Mouse (Mus musculus): ENCODE data around the gene Usp13.

Usp13 gene

GRCm38 (mm10) chr3:32817357-32818326 is at the start of gene Usp13:
Usp13 (plus strand) TSS chr3:32817546.
- DNase-seq (ENCODE audit: low spot score in 2 of 2) = peak; percentile 46 to 53

DNA sequence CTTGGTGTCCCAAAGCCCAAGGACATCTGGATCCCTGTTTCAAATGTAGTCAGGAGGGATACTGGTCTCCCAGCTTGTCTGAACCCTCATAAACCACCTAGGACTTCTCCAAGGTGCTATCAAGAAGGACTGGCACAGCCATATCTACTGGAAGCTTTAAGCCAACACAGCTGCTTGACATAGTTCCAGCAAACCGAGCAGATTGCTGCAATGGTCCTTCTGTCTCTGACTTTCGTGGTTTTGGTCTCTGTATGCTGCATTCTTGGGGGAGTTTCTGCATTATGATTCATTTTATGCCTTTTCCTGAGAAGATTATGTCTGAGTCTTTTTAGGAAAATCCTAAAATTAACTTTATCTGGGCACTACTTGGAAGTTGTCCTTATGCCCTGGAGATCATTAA is 46.6 kb upstream of the Usp13 start:
- no peak for DNase-seq (ENCODE audit: low spot score in 2 of 2)

GRCm38 (mm10) chr3:32817001-32817356 is 367 bp upstream of the Usp13 start:
- no peak for DNase-seq (ENCODE audit: low spot score in 2 of 2)

DNA sequence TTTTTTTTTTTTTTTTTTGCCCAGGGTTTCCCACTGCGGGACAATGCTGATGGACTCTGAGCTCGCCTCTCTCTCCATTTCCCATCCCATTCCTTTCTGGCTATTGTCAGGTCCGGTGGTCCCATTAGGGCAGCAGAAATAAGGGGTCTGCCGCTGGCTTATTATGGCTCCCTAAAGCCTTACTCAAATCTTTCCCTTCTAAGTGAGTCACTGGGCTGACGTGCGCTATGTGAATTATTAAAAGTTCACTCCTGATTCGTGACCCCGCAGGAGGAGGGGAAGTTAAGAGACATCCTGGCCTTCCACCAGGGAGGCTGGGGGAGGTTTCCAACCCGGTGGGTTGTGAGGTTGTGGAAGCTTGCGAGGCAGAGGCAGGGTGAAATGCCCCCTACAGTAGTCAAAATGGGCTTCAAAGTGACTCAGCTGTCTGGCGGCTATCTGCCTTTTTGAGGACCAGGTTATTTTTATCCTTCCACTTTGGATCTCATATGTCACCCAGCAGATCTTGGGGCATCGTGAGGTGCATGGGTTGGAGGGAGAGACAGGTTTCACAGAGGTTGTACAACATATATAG is 1.1 kb downstream of the Usp13 start:
- DNase-seq (ENCODE audit: low spot score in 2 of 2) = no peak

DNA sequence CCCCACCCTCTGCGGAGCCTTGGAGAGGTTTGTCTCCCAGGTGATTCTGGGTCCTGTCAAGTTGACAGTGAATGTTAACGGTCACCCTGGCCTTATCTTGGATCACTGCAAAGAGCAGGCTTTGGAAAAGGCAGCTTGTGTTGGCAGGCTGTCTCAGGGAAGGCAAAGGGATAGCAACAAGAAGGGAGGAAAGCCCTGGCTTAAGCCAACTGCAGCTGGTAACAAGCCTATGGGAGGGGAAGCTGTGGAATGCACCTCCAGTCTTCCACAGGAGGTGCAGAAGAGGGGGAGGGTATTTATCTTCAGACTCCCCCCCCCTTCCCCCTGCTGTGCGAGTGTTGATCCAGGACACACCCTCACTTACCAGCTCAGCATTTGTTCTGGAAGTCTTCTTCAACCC is 5.3 kb downstream of the Usp13 start:
- DNase-seq (ENCODE audit: low spot score in 2 of 2) = no peak

GRCm38 (mm10) chr3:32824923-32825322 is 7.6 kb downstream of the Usp13 start:
- DNase-seq (ENCODE audit: low spot score in 2 of 2) = no peak

GRCm38 (mm10) chr3:32825964-32826479 is 8.7 kb downstream of the Usp13 start:
- peak in 1 of 2 experiments; percentile 8 for DNase-seq (ENCODE audit: low spot score in 2 of 2)

GRCm38 (mm10) chr3:32826701-32827100 is 9.4 kb downstream of the Usp13 start:
- DNase-seq (ENCODE audit: low spot score in 2 of 2) = peak; percentile 46 to 71

DNA sequence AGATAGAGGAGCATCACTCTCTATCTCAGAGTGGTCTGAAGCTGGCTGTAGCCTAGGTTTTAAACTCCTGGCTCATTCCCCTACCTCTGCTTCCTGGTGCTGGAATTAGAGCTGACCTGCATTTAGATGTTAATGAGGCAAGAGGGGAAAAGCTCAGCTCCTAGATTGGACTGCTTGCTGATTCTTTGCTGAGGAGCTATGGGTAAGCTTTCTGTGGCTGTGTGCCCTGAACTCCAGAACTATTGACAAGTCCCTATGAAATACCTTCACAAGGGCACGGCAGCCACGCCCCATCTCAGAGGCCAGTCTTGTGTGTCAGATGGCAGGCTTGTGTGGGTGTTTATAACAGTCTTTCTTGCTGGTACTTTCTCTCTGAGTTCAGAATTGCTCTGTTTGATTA is 16.5 kb downstream of the Usp13 start:
- DNase-seq (ENCODE audit: low spot score in 2 of 2) = no peak

GRCm38 (mm10) chr3:32837847-32838246 is 20.5 kb downstream of the Usp13 start:
- DNase-seq (ENCODE audit: low spot score in 2 of 2) = no peak

DNA sequence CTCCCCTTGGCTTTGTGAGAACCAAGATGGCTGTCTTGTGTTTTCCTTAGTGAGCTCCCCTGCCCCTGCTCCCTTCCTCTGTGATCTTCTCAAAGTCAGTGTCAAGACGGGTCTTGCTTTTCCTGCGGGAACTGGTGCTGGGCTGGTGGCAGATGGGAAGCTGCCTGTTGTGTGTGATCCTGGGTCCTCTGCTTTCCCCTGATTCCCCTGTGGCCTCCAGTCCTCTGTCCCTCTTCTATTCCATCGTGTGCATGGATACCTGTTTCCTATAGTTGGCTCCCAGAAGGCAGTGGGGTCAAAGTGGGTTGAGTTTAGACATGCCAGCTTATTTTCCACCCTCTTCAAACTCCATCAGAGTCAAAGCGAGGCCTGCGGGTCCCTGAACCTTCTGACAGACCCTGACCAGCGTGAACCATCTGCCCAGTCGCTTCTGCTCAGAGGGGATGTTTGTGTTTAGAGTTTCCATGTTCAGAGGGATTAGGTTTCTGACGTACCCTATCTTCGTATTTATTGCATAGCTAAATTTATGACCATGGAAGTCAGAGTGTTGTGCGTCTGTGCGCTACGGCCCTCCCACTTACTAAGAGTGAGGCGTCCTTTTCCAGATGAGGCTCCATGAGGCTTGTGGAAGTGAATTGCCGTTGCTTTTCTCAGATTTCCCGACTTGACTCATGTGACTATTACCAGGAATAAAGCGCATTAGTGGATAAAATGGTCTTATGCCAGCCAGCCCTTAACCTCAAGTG is 39.2 kb downstream of the Usp13 start:
- no peak for DNase-seq (ENCODE audit: low spot score in 2 of 2)

- no peak for DNase-seq (ENCODE audit: low spot score in 2 of 2)
These were observed 53.7 kb downstream of the Usp13 start for GRCm38 (mm10) chr3:32871081-32871480.

DNA sequence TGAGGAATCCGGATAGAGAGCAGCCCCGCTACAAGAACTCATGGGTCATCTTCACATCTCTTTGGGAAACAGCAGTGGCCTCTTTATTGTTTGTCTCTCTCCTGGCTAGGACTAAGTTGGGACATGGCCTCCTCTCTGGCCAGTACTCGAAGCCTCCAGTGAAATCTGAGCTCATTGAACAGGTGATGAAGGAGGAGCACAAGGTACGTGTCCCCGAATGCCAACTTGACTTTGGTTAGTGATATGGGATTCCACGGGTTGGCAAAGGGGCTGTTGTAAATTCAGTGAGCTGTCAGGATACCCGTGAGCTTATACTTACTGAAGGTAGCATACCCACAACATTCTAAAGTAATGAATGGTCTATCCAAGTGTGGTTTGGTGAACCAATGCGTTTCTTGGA is 69.0 kb downstream of the Usp13 start:
- DNase-seq (ENCODE audit: low spot score in 2 of 2) = no peak

DNA sequence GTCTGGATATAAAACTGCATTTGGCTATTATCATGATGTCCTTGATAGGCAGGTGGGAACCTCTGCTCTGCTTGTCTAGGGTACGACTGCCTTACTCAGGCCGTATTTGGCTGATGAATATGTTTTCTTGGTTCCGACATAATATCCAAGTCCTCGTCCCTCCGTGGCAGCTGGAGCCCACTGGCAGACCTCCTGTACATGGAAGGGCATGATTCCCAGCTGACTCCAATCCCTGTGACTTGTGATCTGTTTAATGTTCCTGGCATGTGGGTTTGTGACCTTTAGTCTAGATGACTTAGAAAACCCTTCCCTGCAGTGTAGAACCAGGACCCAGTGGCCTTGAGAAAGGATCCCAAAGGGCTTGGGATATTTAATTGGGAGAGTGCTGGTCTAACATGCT is 71.5 kb downstream of the Usp13 start:
- DNase-seq (ENCODE audit: low spot score in 2 of 2) = no peak

GRCm38 (mm10) chr3:32890174-32890573 is 72.8 kb downstream of the Usp13 start:
- no peak for DNase-seq (ENCODE audit: low spot score in 2 of 2)

DNA sequence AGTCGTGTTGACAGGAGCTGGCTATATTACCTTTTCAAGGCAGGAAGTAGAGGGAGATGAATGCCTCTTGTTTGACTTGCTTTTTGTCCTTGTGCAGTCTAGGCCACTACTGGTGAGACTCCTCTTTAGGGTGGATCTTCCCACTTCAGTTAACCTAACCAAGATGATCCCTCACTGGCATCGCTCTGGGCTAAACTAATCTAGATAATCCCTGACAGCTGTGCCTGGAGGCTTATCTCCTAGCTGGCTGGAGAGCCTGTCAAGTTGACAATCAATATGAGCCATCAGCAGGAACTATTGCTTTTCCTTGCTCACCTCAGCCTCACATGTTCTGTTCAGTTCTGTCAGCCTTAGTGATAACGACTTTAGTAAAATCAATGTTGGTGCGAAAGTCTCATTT is 86.1 kb downstream of the Usp13 start:
- no peak for DNase-seq (ENCODE audit: low spot score in 2 of 2)

DNA sequence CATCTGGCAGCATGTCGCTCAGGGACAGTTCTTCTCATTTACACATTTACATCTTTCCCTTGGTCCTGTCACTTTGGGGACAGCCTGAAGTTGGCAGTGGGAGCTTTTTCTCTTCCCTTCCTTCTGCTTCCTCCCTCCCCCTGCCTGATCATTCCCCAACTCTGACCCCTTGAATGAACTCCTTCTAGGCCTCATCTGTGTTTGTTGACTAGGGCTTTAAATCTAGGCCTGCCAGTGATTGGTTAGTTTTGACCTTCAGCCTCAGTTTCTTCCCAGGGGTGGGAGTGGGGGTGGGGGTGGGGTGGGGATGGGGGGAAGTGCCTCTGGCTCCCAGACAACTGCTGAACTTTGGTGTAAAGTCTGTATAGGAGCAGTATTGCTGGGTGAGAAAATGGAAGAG is 87.3 kb downstream of the Usp13 start:
- no peak for DNase-seq (ENCODE audit: low spot score in 2 of 2)

GRCm38 (mm10) chr3:32905850-32906779 is 88.8 kb downstream of the Usp13 start:
- no peak for DNase-seq (ENCODE audit: low spot score in 2 of 2)

DNA sequence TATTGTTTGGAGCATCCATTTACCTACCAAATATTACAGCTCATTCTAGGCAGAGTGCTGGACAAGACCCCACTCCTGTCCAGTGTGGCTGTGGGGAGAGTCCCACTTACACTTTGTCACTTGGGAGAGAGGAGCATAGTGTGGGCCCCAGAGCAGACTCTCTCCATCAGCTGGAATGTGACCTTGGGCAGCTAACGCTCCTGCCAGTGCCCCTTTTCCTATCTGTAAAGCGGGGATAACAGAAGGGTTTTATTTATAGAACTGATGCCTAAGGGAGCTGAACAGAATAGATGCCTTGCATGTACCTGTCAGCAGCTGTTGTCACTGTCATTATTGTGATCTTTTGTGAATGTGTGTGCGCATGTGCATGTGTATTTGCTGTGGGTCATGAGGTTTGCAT is 91.1 kb downstream of the Usp13 start:
- DNase-seq (ENCODE audit: low spot score in 2 of 2) = no peak

GRCm38 (mm10) chr3:32910071-32910551 is 92.8 kb downstream of the Usp13 start:
- peak in 1 of 2 experiments; percentile 25 for DNase-seq (ENCODE audit: low spot score in 2 of 2)

DNA sequence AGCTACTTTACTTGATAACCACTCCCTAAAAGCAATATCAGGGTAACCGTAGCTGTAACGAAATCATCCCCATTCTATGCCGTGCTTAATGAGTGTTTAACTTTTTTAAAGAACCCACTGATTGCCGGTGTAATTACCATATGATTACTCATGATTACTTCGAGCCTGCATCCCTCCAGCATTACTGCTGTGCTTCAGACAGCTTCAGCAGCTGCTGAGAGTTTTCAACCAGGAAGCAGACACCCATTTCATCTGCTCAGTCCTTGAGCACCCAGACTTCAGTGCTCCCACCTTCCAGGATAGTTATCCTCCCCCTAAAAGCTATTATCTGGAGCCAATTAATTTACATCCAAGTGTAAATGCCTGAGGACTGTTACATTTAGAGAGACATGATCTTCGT is 106.8 kb downstream of the Usp13 start:
- DNase-seq (ENCODE audit: low spot score in 2 of 2) = no peak

Data from right cerebral cortex, postnatal 36 days (tissue).